Mouse (Mus musculus) forelimb bud, embryonic 11.5 days (tissue): ENCODE data around the gene Ilk.
"Not testable (repeated sequence)": the region's sequence is repeated elsewhere in the genome, so short reads cannot be mapped to it uniquely, and the experiment has no call there.

Source experiments
- DNase-seq: peaks from one replicate; pipeline ENCODE4 v3.0.0-alpha.2; 2012; ENCODE audit warnings: low read depth, low spot score

Gene Ilk

DNA sequence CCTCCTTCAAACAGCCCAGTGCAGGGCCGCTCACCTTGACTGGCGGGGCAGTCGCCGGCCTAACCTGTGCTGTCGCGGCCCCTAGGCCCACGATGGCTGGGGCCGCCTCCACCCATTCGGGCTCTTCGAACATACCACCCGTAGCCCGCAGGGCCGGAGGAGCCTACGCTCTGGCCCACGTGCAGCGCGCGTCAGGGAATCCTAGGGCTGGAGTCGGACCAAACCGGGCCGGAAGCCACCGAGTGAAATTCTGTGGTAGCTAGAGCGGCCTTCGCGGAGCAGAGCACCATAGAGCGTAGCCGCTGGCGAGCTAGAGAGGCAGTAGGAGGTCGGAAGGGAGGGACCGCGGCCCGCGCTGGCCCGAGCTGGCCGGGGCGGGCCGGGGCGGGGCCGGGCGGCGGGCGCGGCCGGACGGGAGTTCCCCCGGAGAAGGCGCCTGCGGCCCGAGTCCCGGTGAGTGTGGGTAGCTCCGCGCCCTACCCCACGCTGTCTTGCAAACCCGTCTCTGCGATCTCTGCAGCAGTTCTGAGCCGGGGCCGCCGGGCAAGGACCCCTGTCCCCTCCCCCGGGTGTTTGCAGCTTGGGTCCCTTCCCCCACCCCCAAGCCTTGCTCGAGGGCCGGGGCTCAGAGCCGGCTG, at the start of gene Ilk:
Gene Ilk, plus strand, starts transcription at position 329 of the 638 bp plus-strand sequence.
- DNase-seq = peak; percentile 86

DNA sequence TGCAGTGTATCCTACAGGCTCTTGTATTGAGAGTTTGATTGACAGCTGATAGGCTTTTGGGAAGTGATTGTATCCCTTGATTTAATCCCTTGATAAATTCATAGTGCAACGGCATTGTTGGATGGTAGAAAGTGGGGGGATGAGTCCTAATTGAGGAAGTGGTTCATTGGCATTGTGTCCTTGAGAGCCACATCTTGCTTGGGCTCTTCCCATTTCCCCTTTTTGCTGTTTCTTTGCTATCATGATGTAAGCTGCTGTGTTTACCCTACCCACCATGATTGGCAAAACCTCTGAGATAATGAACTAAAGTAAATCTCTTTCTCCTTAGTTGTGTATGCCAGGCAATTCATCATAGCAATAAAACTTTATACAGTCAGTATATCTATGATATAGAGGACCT, 45.5 kb upstream of the Ilk start:
- DNase-seq = no peak

DNA sequence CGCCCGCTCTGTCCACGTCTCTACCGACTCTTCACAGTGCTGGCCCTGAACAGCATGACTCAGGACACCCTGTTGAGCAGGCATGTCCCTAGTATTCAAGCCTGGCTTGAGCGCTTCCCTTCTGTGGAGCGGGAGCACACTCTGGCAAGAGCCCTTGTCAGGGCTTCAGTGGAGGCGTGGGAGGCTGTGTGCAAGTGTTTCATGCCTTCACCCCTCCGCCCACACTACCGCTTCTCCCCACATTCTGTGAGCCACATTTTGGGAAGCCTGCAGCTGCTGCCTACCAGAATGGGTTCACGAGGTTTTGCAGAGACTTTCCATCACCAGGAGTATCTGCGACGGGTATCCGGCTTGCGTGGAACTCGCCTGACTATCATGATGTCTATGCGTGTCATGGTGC, 33.2 kb upstream of the Ilk start:
- DNase-seq = no peak

DNA sequence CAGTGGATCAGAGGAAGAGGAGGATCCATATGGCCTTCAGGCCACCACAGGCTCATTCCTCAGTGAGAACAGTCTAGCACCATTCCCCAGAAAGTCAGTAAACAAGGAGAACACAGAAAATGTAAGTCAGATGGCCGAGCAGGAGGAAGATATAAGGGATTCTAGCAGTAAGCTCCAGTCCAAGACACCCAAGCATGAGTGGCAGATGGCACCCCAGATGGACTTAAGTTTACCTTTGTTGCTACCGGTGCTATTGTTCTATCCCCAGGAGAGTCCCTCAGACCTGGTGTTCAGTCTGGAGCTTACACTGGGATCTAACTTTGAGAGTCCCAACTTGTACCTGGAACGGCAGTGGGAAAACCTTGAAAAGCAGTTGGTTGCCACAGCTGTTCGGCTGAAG, 32.6 kb upstream of the Ilk start:
- no peak for DNase-seq

DNA sequence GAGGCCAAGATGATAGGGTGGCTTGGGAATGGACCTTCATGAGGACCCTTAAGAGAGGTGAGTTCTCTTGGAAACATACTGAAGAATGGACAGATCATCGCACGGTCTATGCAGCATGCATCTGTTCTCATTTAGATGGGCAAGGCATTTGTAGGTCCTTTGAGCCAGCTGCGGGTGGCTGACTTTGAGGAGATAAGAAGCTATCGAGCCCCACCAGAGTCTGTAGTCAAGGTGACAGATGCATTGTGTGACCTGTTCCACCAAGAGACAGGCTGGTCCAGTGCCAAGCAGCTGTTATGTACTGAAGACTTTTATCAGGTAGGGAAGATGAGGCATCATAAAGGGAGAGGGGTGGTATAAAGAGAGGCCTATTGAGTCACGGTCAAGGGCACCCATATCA, 27.7 kb upstream of the Ilk start:
- no peak for DNase-seq

DNA sequence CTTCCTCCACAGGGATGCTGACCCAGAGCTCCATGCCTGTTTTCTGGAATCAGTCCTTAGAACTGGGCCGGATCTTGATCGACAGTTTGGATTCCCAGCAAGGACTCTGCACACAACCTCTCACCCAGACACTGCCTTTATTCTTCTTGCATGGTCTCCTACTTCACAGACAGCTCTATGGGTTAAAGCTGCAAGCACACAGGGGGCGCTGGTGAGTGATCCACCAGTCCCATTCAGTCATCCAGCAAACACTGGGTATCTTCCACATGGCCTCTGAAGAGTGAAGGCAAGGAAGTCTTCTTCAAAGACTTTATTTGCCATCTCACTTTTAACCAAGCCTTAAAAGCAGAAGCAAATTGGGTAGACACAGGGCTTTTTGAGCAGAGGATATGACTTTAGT, 21.0 kb upstream of the Ilk start:
- no peak for DNase-seq

DNA sequence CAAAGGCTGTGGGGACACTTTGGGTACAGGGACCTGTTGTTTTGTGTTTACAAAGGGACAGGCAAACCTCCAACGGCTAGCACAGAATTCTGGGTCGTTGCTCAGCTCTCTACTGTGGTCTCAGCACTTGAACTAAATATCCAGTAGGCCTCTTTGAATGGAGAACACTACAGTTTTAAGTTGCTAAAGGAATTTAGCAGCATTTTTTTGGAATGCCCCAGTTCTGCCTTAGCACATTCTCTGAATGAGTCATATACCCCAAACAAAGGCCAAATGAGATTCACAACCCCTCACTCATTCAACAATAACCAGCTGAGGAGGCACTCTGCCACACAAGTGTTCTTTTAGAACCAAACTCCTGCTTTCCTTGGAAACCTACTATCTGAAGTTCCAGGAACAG, 14.5 kb upstream of the Ilk start:
- DNase-seq = no peak

DNA sequence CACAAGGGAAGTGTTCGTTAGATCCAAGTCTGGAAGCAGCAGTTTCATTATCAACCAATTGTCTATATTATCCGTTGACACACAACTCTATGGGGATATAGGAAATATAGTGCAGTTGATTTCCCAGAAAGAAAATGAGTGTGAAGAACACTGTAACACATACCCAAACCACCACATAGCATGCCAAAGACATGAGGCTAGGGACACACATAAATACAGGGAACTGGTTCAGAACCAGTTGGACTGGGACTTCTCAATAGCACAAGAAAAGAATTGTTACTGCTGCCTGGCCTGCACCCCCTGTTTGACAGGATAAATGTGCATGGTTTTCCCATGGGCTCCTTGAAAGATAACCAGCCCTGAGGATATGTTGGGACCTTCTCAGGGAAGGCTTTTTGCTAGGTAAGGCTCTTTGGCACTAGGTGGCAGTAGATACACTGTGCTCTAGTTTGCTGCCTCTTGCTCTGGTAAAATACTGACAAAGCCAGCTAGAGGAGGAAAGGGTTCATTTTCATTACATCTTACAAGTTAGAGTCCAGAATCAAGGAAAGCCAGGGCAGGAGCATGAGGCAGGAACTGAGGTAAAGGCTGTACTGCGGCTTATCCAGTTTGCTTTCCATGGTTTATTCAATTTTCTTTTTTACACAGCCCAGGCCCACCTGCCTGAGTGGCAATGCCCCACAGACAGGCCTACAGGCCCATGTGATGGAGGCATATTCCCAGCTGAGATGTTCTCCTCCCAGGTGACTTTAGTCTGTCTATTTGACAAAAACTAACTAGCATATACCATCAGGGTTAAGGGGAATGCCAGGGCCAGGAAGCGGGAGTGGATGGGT, 10.0 kb upstream of the Ilk start:
- peak; percentile 62 for DNase-seq

DNA sequence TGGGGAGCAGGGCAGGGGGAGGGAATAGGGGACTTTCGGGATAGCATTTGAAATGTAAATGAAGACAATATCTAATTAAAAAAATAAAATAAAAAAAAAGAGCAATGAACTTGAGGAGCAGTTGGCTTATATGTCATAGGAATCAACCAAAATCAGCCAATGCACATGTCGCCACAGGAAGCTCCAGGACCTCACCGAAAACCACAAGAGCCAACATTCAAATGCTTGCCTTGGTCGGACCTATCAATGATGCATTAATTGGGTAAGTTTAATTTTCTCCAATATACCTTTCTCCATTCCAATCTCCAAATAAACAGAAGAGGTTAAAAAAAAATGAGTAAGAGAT, 9.4 kb upstream of the Ilk start:
- no peak for DNase-seq

DNA sequence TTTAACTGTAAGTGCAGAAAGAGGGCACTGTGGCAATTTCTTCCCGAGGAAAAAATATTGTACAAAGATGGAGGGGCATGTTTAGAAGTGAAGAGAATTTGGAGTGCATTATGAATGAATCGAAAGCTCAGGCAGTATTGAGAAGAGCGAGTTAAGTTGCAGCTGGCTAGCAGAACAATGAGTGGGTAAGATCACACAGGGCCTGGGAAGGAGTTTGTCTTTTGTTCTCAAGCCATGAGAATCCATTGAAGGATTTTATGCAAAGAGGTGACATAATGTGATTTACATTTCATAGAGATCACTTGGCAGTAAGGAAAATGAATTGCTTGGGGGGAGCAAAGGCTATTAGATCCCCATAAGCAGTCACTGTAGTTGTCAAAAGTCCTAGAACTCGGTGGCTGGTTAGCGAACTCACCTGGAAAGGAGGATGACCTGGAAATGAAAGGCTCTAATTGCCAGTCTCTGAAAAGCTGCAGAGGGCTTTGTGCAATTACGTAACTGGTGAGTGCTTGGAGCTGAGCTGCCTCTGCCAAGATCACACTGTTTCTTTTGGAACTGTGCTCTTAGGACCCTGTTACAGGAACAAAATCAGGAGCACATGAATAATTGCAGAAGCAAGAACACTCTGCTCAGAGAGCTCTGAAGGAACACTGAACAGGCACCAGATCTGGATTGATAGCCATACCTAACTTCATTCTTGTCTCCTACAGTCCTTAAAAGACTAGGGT, 7.5 kb upstream of the Ilk start:
- DNase-seq = no peak

DNA sequence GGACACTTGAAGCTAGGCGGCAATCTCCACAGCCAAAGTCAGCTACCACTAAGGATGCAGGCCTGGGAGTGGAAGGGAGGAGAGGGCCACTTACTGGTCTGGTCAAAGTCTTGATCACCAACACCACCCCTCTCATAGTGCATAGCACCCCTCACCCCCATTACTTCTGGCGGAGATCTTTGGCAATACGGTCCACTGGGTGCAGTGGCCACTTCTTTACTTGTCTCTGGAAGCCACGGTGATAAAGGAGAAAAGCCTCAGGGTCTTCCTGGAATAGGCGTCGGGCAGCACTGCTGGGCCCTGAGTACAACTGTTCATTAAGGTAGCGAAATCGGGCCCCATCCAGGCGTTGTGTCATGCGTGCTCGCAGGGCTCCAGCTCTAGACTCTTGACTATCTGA, 2.6 kb upstream of the Ilk start:
- no peak for DNase-seq

DNA sequence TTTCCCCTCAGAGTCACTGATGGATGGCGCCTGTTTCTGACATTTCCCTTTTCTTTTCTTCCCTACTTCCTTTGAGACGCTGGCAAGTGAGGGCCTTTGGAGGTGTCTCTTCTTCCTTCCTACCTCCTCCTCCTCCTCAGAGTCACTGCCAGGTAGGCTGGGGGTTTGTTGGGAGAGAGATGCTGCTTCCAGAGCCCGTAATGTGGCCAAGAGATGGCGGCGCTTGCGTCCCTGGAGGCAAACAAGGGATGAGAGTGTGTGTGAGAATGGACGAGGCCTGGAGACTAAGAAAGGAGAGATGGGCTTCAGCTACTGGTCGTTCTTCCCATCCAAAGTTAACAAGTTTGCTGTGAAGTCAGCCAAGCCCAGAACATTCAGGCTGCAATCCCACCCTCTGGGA, 1.6 kb upstream of the Ilk start:
- no peak for DNase-seq

DNA sequence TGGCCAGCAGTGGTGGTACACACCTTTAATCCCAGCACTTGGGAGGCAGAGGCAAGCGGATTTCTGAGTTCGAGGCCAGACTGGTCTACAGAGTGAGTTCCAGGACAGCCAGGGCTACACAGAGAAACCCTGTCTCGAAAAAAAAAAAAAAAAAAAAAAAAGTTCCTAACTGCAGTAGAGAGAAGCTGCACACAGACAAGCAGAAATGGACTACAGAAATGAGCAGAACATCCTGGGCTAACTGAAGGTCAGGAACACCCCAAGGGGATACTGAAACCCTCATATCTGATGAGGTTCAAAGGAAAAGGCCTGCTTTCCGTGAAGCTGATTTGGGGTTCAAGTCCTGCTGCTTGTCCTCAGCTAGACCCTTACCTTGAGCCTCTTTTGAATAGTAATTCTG, 928 bp upstream of the Ilk start:
- not testable (repeated sequence) for DNase-seq

DNA sequence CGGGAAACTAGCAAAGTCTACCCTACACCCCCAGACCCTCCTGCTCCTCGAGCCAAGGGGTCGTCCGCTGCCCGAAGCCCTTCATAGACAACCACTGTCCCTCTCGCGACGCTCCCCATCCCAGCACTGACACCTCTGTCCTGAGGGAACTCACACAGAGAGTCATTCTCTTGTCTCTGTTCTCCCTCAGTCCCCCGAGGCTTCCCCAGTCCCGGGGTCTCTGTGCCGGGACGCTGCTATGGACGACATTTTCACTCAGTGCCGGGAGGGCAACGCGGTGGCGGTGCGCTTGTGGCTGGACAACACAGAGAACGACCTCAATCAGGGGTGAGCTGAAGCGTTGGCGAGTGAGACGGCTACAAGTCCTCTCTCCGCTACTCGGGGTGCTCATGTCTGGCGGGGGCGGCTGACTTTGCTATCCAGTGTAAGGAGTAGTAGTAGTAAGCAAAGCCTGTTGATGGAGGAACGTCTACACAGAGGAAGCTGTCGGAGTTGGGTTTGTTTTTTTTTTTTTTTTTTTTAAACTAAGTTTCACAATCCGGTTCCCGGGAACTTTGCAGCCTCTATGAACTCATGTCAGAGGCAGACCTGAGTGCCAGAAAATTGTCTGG, 624 bp downstream of the Ilk start, which contains the start of gene Rrp8:
Gene Rrp8, minus strand, starts transcription at position 475 of the 611 bp plus-strand sequence.
- no peak for DNase-seq

DNA sequence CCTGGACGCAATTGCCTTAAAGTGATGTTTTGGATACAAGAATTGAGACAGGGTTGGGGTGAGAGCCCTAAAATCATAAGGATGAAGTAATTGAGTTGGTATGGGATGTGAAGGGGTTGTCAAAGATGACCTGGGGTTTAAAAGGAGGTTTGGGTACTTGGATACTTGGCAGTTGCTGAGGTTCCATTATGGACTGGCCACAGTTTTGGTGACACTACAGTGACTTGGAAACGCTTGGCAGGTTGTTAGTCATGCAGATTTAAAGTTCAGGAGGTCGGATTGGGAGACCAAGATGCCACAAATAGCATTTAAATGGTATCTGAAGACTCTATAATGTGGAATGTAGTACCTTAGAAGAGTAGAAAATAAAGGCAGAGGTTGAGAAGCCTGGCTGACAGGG, 1.3 kb downstream of the Ilk start:
- no peak for DNase-seq

DNA sequence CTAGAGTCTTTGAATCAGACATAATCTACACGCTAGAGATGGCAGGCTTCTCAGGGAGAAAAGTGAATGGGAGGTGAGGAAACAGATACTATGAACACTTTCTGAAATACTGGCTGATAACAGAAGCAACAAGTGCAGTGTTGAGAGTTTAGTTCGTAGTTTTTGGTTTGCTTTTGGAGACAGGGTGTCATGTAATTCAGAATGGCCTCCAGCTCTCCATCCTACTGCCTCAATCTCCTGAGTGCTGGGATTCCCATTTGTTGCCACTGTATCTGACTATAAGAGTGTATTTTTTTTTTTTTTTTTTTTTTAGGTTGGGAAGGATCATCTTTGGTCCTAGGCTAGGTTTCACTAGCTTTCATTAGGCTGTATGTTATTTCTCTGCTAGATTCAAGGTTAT, 1.9 kb downstream of the Ilk start:
- DNase-seq = no peak

DNA sequence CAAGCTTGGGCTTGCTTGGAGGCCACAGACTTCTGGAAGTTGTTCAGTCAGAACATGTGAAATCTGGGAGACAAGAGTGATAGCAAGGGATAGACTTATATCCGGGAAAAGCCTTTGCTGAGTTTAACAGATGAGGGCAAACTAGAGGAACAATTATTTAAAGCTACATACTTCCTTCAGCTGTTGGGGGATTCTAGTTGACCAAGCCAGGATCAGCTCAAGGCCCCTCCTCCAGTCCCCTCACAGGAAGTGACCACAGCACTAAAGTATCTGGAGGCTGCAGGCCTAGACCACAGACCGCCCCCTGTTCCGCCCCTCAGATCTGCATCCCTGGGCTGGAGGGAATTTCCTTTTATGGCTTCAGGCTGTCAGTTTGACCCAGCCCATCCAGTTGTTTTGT, 2.6 kb downstream of the Ilk start:
- DNase-seq = peak; percentile 66

DNA sequence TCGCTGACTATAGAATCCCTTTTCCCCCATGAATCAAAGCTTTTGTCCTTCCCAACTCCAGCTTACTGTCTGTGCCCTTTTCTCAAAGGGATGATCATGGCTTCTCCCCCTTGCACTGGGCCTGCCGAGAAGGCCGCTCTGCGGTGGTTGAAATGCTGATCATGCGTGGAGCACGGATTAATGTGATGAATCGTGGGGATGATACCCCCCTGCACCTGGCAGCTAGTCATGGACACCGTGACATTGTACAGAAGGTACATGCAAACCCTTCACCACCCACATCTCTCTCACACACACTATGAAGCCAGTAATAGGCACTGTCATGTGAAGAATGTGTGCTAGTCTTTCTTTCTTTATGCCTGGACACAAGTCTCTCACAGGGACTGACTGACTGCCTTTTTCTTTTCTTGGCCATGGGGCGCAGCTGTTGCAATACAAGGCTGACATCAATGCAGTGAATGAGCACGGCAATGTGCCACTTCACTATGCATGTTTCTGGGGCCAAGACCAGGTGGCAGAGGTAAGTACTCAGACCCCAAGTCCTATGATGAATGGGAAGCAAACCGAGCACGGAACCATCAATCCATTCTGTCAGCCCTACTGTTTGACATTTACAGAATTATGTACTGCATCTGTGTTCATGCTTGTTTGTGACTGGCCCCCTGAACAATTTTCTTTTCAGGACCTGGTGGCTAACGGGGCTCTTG, 3.9 kb downstream of the Ilk start:
- DNase-seq = no peak

DNA sequence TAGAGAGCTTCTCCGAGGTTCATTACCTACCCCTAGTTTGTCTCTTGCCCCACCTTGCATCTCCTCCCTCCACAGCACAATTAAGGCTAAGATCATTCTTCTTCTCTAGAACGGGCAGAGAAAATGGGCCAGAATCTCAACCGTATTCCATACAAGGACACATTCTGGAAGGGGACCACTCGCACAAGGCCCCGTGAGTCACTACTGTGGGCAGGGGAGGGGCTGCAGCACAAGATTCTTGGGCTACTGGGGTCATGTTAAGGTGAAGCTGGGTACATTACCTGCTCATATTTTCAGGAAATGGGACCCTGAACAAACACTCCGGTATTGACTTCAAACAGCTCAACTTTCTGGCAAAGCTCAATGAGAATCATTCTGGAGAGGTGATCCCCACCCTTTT, 4.5 kb downstream of the Ilk start:
- DNase-seq = no peak

DNA sequence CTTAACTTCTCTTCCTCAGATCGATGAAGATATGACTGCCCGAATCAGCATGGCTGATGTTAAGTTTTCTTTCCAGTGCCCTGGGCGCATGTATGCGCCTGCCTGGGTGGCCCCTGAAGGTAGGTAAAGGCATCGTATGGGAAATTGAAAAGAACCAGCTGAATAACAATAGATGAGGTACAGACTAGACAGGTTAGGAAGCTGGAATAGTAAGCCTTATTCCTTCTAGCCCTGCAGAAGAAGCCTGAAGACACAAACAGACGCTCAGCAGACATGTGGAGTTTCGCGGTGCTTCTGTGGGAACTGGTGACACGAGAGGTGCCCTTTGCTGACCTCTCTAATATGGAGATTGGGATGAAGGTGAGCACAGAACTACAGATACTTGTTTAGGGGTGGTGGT, 5.6 kb downstream of the Ilk start:
- no peak for DNase-seq

DNA sequence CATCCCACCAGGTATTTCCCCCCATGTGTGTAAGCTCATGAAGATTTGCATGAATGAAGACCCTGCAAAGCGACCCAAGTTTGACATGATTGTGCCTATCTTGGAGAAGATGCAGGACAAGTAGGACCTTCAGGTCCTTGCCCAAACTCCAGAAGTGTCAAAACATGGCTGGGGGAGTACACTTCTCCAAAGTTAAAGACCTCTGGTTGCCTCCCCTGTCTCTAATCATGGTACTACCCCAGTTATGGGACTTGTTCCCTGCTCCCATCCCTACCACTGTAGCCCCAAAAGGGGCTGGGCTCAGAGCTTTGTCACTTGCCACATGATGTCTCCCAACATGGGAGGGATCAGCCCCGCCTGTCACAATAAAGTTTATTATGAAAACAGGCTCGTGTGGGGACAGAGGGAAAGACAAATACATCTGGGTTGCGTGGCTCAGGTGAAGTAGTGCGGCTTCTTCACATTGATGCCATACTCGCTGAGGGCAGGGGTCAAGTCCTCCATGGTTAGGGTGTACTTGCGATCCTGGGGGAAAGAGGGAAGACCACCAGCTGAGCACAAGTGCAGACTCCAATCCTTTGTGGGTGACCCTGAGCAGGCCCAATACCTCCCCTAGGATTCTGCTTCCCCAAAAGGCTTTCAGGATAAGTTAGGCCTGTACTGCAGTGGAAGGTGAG, 6.3 kb downstream of the Ilk start:
- DNase-seq = not testable (repeated sequence)
